Mouse (Mus musculus): ENCODE measurements around the gene Htr7. TPM values are rescaled to one million over a fixed set of nuclear protein-coding genes. Genes with fewer than 3 reads are reported as not detected.

The Htr7 gene
- polyA plus RNA-seq, 1 experiment from 2014 or later = not detected

- no peak overlapping the region for H3K4me2 ChIP-seq (ENCODE audit: low read length)
- no peaks in the 10 kb centered on the region for H3K9me3 ChIP-seq (ENCODE audit: control insufficient read depth, low read length)
- H3K27ac ChIP-seq (replicated peaks in 1 of 2; ENCODE audit: control insufficient read depth in 1 of 2, insufficient read depth in 1 of 2, low read depth in 2 of 2, low read length in 2 of 2) = no peak overlapping the region
- no peaks in the 10 kb centered on the region for H3K27me3 ChIP-seq (ENCODE audit: control insufficient read depth, insufficient read depth, low read length)
- no peaks in the 10 kb centered on the region for H3K36me3 ChIP-seq (ENCODE audit: control insufficient read depth, insufficient read depth, low read length)
- no peak for ATAC-seq (ENCODE audit: insufficient number of reproducible peaks, insufficient read depth, low FRiP score, low read depth)
- no peaks in the 10 kb centered on the region for H3K4me1 ChIP-seq (ENCODE audit: control insufficient read depth in 2 of 2, insufficient read depth in 2 of 2, low read length in 2 of 2)
- no peak overlapping the region for H3K4me3 ChIP-seq (ENCODE audit: control insufficient read depth in 1 of 2, insufficient read depth in 1 of 2, low read depth in 1 of 2, low read length in 2 of 2)
- WGBS = 84% methylated on average over 13 of the region's 13 CpGs
- H3K9ac ChIP-seq (ENCODE audit: low read length) = no peak overlapping the region
Observed at GRCm38 (mm10) chr19:35955698-35956097, 101.6 kb downstream of the Htr7 start.

GRCm38 (mm10) chr19:35949888-35950287, 107.4 kb downstream of the Htr7 start:
- H3K4me3 ChIP-seq (ENCODE audit: control insufficient read depth in 1 of 2, insufficient read depth in 1 of 2, low read depth in 1 of 2, low read length in 2 of 2) = no peak overlapping the region
- H3K4me2 ChIP-seq (ENCODE audit: low read length) = no peak overlapping the region
- no peaks in the 10 kb centered on the region for H3K27me3 ChIP-seq (ENCODE audit: control insufficient read depth, insufficient read depth, low read length)
- H3K36me3 ChIP-seq (ENCODE audit: control insufficient read depth, insufficient read depth, low read length) = no peaks in the 10 kb centered on the region
- H3K9ac ChIP-seq (ENCODE audit: low read length) = no peak overlapping the region
- no peak for ATAC-seq (ENCODE audit: insufficient number of reproducible peaks, insufficient read depth, low FRiP score, low read depth)
- no peaks in the 10 kb centered on the region for H3K4me1 ChIP-seq (ENCODE audit: control insufficient read depth in 2 of 2, insufficient read depth in 2 of 2, low read length in 2 of 2)
- H3K27ac ChIP-seq (replicated peaks in 1 of 2; ENCODE audit: control insufficient read depth in 1 of 2, insufficient read depth in 1 of 2, low read depth in 2 of 2, low read length in 2 of 2) = no peak overlapping the region
- 31% methylated on average over 1 of the region's 1 CpGs for WGBS
- no peaks in the 10 kb centered on the region for H3K9me3 ChIP-seq (ENCODE audit: control insufficient read depth, low read length)

DNA sequence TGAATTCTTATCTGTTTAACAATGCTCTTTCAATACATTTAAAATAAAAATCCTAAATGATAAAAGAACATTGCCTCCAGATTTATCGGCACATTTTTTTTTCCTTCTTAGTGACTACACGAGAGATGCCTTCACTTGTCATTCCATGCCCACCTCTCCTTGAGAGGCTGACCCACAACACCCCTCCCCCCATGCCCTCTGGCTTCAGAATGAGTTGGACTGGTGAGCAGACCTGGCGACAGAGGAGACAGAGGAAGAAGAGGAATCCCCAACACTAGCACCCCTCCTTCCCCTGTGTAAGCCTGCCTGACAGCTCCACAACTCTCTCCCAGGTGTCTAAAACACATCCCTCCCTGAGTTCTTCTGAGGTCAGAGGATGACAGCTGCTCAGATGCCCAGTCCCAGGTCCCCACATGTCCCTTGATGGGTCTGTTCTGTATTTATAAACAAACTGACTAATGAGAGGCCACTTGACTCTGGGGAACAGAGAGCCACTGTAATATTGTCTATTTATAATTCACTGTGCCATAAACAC, 132.3 kb downstream of the Htr7 start:
- Histone ChIP-seq H3K36me3 (ENCODE audit: control insufficient read depth, insufficient read depth, low read length) (no peaks in the 10 kb centered on the region), H3K4me3 (ENCODE audit: control insufficient read depth in 1 of 2, insufficient read depth in 1 of 2, low read depth in 1 of 2, low read length in 2 of 2) (no peak overlapping the region), H3K9me3 (ENCODE audit: control insufficient read depth, low read length) (no peaks in the 10 kb centered on the region), H3K9ac (ENCODE audit: low read length) (no peak overlapping the region), H3K27ac (replicated peaks in 1 of 2; ENCODE audit: control insufficient read depth in 1 of 2, insufficient read depth in 1 of 2, low read depth in 2 of 2, low read length in 2 of 2) (no peak overlapping the region), H3K27me3 (ENCODE audit: control insufficient read depth, insufficient read depth, low read length) (no peaks in the 10 kb centered on the region), H3K4me1 (ENCODE audit: control insufficient read depth in 2 of 2, insufficient read depth in 2 of 2, low read length in 2 of 2) (no peaks in the 10 kb centered on the region), H3K4me2 (ENCODE audit: low read length) (no peak overlapping the region)
- ATAC-seq (ENCODE audit: insufficient number of reproducible peaks, insufficient read depth, low FRiP score, low read depth) = no peak
- 54% methylated on average over 3 of the region's 3 CpGs for WGBS

DNA sequence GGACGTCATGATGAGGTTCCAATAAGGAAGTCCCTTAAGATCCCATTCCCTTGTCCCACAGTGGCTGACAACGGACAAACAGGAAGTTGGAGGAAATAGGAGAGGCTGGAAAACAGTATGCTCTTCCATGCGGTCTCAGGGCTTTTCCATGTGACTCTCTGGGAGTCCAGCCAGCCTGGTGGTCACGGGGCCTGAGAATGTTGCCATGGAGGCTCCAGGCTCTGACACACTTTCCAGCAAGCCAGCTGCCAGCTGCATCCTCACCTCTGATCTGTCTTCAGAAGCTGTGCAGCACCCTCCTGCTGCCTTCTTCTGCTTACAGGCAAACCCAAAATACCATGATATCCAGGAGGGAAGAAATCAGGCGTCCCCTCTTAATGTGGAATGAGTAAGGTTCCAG, 132.9 kb downstream of the Htr7 start:
- no peaks in the 10 kb centered on the region for H3K27me3 ChIP-seq (ENCODE audit: control insufficient read depth, insufficient read depth, low read length)
- no peak overlapping the region for H3K9ac ChIP-seq (ENCODE audit: low read length)
- no peak overlapping the region for H3K4me2 ChIP-seq (ENCODE audit: low read length)
- H3K36me3 ChIP-seq (ENCODE audit: control insufficient read depth, insufficient read depth, low read length) = no peaks in the 10 kb centered on the region
- H3K4me1 ChIP-seq (ENCODE audit: control insufficient read depth in 2 of 2, insufficient read depth in 2 of 2, low read length in 2 of 2) = no peaks in the 10 kb centered on the region
- no peaks in the 10 kb centered on the region for H3K9me3 ChIP-seq (ENCODE audit: control insufficient read depth, low read length)
- WGBS = 44% methylated on average over 5 of the region's 5 CpGs
- no peak overlapping the region for H3K27ac ChIP-seq (replicated peaks in 1 of 2; ENCODE audit: control insufficient read depth in 1 of 2, insufficient read depth in 1 of 2, low read depth in 2 of 2, low read length in 2 of 2)
- ATAC-seq (ENCODE audit: insufficient number of reproducible peaks, insufficient read depth, low FRiP score, low read depth) = no peak
- no peak overlapping the region for H3K4me3 ChIP-seq (ENCODE audit: control insufficient read depth in 1 of 2, insufficient read depth in 1 of 2, low read depth in 1 of 2, low read length in 2 of 2)

Other genes with a start within 250 kb of the Htr7 start
- gene Rpp30, start 26.2 kb upstream of the Htr7 start, polyA plus RNA-seq (2014; fragmentation: Nextera tagmentation; extraction: Ambion mirVana) = 44.2 and 45.7 TPM in 2 replicates
- 420 and 520 TPM in 2 replicates for gene Ankrd1, start 62.6 kb upstream of the Htr7 start, polyA plus RNA-seq (2014; fragmentation: Nextera tagmentation; extraction: Ambion mirVana)